Mouse (Mus musculus) adipocyte (in vitro differentiated cells): ENCODE measurements around the gene Map3k1.
"Not testable (repeated sequence)": the region's sequence is repeated elsewhere in the genome, so short reads cannot be mapped to it uniquely, and the experiment has no call there.

Experiments
- DNase-seq: peaks from one replicate; pipeline ENCODE4 v3.0.0-alpha.2; 2016; ENCODE audit warnings: low spot score

Gene Map3k1

DNA sequence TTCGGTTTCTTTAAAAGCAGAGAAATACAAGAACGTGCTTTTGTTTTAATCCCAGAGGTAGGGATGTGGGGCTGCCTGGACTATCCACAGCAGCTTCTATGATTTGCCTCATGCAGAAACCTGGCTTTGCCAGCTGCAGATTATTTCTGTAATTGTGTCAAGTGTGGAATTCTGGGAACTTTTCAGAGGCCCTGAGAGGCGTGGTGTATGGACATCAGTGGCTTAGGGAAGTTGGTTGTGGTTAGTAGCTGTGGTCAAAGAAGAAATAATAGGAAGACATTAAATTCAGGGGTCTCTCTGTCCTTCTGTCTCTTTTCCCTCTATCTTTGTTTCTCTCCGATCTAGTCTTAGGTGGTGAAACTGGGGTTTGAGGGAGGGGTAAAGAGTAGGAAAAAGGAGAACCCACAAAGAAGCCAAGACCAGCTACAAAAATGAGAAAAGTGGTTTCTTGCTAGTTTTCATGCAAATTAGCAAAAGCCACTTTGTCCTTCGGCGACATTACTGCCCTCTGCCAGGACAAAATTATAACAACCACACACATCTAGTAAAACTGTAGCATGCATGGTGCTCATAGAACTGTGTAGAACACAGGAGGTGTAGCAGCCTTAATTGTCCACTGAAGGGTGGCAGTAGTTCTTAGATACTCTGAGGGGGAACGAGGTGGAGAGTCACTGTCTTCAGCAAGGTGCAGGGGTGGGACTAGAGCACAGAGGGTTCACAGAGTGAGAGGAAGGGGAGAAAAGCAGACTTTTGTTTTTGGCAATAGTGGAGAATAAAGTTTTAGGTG, 67.4 kb downstream of the Map3k1 start:
- no peak for DNase-seq

DNA sequence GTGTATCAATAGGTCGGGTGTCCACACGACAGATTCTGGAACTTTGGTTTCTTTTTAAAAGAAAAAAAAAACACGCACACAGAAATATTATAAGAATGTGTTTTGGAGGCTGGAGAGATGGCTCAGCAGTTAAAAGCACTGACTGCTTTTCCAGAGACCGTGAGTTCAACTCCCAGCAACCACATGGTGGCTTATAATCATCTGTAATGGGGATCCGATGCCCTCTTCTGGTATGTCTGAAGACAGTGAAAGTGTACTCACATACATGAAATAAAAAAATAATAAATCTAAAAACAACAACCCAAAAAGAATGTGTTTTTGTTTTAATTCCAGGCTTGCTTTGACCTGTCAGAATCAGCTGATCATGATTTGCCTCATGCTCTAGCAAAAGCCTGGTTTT, 81.9 kb downstream of the Map3k1 start:
- no peak for DNase-seq

DNA sequence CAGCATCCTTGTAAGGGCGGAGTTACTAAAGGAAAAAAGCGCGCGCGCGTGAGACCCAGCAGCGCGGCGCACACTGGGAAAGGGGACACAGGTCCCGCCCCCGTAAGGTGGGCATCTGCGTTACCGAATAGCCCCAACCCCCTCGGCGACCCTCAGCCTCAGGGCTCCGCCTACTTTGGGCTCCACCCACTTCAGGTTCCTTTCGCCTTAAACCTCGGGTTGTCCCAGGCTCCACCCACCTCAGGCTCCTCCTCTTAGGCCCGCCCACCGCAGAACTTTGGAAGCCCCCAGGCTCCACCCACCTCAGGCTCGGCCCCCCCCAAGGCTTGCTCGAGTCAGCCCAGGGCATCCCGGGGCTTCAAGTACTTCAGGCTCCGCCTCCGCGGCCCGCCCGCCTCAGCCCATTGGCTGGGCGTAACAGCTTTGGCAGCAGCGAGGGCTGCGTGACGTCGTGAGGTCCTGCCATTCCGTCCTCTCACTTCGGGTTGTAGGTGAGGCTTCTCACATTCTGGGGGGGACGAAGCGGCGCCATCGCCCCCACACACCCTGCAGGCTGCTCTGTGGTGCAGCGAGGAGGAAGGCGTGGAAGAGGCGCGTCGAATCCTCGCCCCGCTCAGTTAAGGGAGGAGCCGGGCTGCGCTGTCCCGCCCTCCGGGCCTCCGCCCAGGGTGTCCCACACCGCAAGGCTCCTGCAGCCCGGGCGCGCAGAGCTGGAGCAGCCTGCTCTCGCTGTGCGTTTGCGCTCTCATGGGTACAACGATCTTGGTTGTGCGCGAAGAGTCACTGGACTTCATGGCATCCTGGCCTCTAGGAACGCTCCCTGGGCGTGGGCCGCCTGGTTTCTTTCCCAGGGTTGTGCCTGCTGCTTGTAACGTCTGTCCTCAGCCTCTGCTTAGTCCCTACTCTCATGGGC, 83.4 kb downstream of the Map3k1 start:
- DNase-seq: peak; percentile 90

DNA sequence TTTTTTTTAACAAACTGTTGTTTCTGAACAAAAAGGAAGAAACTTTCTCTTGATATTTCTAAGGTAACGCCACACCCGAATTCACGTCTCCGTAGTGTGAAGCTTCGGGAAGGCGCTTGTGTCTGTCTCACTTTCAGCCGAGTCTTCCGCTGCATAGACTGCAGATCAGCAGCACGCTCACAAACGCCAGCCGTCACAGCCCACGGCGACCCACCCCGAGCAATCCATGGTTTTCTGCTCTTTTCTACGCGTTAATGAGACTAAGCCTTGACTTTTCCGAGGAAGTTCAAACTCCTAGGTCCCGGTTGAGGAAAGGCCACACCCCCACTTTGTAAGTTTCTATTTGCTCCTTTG, 84.0 kb downstream of the Map3k1 start:
- no peak for DNase-seq

DNA sequence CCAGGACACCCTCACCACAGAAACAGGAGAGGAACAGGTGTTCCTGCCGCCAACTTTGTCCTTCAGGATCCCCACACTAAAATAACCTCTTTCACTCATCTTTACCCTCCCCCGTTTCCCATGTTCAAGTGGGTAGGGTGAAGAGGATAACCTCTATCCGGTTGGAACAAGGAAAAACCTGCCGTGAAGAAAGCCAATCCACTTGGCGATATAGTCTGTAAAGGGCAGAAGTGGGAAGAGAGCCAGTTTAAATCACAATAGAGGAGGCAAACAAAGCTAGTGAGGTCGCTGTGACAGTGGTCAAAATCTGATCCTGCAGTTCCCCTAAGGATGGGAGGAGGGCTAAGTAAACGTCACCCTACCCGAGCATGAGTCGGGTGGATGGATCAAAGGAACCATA, 89.1 kb downstream of the Map3k1 start:
- no peak for DNase-seq

DNA sequence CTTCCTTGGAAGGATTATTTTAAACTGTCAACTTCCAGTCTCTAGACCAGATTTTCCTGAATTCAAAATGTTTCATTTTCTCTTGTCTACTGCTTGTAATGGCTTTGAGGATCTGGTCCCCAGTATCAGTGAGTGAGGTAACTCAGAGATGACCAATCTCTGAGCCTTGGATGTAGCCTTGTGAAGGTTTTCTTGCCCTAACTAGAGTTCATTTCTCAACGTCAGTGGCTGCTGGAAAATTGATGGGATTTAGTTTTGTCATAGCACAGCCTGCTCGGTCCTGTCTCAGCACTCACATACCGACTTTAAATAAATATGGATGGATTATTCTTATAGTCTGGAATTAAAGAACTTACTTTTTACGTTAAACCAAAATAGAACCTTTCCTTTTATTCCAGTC, 98.3 kb downstream of the Map3k1 start:
- no peak for DNase-seq

DNA sequence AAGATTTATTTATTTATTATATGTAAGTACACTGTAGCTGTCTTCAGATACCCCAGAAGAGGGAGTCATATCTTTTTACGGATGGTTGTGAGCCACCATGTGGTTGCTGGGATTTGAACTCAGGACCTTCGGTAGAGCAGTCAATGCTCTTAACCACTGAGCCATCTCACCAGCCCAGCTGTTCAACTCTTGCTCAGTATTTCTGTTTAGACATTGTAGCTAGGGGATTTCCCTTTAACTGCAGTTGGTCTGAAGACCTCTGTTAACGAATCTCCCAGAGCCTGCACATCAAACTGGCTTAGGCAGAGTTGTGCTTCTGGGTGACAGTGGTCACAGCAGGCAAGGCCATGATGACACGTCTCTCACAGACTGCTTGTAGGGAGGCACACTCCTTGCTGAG, 104.8 kb downstream of the Map3k1 start:
- not testable (repeated sequence) for DNase-seq

DNA sequence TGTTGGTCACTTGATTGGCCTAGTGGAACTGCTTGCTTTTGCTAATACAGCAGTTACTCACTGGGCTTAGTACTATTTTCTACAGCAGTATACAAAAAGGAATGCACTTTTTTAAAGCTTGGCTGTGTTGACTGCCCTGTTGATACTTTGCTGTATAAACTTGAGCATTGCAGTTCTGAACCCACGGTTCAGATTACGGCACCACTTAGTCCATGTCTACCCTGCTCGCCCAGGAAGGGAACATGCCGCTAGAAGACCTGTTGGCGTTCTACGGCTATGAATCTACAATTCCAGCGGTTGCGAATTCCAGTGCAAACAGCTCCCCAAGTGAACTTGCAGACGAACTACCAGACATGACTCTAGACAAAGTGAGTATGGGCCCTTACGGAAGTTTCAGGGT, 105.4 kb downstream of the Map3k1 start:
- DNase-seq: no peak
